Mouse (Mus musculus): ENCODE measurements around the gene Sh3rf1.

- TF ChIP-seq POLR2A (IDR thresholded peaks at IDR 0.05; ENCODE audit: low read depth, low read length): no peak
- no peak for TF ChIP-seq CTCF (IDR thresholded peaks at IDR 0.05; ENCODE audit: extremely low read depth, insufficient read length, insufficient replicate concordance, low read depth, low read length)
Measured at GRCm38 (mm10) chr8:61301298-61302028, 77.8 kb downstream of the Sh3rf1 start.
